Mouse (Mus musculus) thymus, postnatal 14 days (tissue): Measurements from ENCODE around the gene Olfr1128.
"Not testable (repeated sequence)": the region's sequence is repeated elsewhere in the genome, so short reads cannot be mapped to it uniquely, and the experiment has no call there.

Source experiments
- DNase-seq: peaks from one replicate; pipeline ENCODE4 v3.0.0; 2021

Olfr1128 gene

DNA sequence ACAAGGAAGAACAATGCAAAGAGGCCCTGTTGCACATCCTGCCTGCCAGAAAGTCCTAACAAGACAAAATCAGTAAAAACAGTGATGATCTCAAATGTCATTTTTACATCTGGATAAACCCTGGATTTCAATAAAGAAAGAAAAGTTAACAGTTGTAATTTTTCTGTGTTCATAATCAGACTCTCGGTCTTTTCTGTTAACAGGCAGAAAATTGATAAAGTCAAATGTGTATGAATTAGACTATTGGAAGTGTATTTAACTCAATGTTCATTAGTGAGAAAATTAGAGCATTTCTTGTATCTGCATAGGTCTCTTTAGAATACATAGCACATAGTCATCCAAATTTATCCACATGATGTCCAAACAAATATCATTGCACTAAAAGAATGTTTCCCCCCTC, at the start of gene Olfr1128:
TSS of gene Olfr1128 (minus strand) at position 101 of the 400 bp plus-strand sequence.
- DNase-seq = no peak

- not testable (repeated sequence) for DNase-seq
These were observed 28.3 kb upstream of the Olfr1128 start, which contains the start of gene Olfr1129 for GRCm38 (mm10) chr2:87573602-87574001. TSS of gene Olfr1129 (plus strand) at chr2:87573902.

DNA sequence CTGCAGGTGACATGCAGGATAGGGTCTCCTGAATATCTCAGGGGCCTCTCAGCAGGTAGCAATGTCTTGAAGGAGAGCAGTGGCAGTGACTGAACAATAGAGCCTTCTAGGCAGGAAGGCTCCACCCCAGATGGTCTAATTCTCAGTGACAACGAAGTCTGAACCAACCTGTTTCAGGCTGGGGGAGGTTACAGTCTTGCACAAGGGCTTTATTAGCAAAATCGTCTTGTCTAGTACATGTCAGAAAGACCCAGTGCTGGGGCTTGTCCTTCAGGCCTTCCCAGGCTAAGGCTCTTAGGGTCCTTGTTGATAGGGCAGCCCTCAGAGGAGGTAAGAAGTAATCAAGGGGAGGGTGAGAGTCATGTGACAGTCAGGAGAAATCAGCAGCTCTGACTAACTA, 10.5 kb downstream of the Olfr1128 start:
- no peak for DNase-seq

GRCm38 (mm10) chr2:87531496-87531895, 13.8 kb downstream of the Olfr1128 start, which contains the start of gene Olfr153:
TSS of gene Olfr153 (plus strand) at chr2:87531796.
- no peak for DNase-seq

DNA sequence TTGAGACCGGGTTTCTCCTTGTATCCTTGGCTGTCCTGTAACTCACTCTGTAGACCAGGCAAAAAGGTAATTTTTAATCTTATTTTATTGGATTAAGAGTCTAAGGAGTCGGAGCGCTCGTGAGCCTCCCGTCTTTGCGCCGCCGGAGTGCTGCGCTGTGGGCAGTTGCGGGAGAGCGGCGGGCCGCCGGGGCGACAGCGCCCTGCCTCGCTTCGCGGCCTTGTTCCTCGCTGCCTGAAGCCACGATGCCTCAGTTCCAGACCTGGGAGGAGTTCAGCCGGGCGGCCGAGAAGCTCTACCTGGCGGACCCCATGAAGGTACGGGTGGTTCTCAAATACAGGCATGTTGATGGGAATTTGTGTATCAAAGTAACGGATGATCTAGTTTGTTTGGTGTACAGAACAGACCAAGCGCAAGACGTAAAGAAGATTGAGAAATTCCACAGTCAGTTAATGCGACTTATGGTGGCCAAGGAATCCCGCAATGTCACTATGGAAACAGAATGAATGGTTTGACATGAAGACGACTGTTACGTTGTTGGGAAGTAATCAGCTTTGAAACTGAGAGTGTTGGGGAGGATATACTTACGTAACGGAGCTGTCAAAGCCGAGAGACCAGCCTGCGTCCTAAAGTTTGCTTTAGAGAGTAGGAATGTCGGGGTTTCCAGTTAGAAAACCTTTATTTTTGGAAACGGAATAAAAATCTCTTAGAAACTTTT, 19.3 kb downstream of the Olfr1128 start:
- not testable (repeated sequence) for DNase-seq

DNA sequence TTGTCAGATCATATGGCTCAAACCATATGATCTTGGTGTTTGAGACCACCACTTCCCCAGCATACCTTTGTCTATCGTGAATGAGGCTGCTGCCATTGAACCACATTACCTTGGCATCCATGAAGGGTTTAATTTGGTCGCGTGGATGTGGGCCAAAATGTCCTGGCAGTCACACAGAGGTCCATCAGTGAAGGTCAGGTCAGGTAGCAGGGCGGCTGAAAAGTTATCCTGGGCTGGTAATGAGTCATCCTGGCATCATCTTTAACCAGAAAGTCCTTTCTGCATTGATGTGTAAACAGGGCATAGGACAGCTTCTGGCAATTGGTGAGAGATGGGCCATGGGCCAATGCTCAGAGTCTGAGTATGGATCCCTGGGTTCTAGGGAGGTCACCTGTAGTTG, 24.7 kb downstream of the Olfr1128 start:
- no peak for DNase-seq

DNA sequence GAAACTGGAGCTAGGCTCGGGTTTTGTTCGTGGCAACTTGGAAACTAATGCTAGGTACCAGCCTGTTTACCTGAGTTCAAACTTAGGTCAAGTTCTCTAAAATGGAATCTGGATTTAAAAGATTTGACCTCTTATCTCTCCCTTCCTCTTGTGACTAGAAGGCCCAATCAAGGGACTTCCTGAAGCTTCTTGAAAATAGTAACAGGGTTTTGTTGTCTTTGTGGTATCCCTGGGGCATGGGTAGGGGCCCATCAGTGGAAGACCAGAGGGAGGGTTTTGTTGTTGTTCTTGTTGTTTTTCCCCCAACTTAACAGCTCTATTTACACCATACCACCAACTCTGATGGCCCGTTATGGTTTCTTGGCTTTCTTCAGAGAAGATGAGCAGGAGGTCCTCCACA, 28.8 kb downstream of the Olfr1128 start:
- DNase-seq = no peak

GRCm38 (mm10) chr2:87515457-87516060, 29.8 kb downstream of the Olfr1128 start:
- no peak for DNase-seq

- DNase-seq = no peak
These were observed 30.3 kb downstream of the Olfr1128 start for GRCm38 (mm10) chr2:87515046-87515445.

GRCm38 (mm10) chr2:87506265-87506664, 39.1 kb downstream of the Olfr1128 start, which contains the start of gene Pramel6:
TSS of gene Pramel6 (plus strand) at chr2:87506565.
- DNase-seq = no peak

GRCm38 (mm10) chr2:87496993-87497392, 48.3 kb downstream of the Olfr1128 start, which contains the start of gene Pramel7:
TSS of gene Pramel7 (minus strand) at chr2:87497093.
- DNase-seq = not testable (repeated sequence)
